Mouse (Mus musculus): ENCODE measurements around the gene Odf3. TPM values are rescaled to one million over a fixed set of nuclear protein-coding genes. Genes with fewer than 3 reads are reported as not detected.

Gene Odf3
- polyA plus RNA-seq, 1 experiment: 0.07 TPM

DNA sequence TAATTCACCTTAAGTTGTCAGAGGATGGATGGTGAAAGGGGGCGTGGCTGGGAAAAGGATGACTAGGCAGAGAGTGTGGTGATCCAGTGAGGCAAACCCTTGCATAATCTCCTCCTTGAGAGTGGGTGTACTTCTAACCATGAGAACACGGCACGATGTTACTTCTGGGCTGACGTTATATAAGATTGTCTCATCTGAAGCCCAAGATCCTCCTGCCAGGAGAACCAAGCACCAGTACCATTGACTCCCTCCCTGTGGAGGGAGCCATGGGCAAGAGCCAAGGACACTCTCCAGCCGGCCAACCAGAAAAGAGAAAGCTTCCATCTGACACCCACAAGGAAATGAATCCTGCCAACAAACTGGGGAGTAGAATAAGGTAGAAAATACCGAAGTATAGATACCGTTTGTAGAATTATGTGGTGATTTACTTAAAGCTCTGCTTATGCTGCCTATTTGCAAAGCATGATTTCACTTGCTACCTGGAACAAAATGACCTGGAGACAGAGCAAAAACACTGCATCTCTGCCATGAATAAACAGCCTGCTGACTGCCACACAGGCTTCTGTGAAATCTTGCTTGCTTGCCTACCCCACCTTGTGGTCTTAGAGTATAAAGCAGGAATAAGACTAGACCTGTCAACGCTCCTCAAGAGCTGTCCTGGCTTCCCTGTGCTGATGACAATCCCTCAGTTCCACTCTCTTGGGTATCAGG is 19.3 kb upstream of the Odf3 start:
- DNase-seq (ENCODE audit: low read depth): peak; percentile 74
- TF ChIP-seq CTCF (IDR thresholded peaks at IDR 0.05; ENCODE audit: borderline replicate concordance, extremely low read depth, insufficient read depth, insufficient read length): peak; percentile 57; the same call in 1 of the 2 replicates
- no peak for TF ChIP-seq POLR2A (IDR thresholded peaks at IDR 0.05; ENCODE audit: borderline replicate concordance, extremely low read depth, insufficient read depth, insufficient read length, poor library complexity, severe bottlenecking)

DNA sequence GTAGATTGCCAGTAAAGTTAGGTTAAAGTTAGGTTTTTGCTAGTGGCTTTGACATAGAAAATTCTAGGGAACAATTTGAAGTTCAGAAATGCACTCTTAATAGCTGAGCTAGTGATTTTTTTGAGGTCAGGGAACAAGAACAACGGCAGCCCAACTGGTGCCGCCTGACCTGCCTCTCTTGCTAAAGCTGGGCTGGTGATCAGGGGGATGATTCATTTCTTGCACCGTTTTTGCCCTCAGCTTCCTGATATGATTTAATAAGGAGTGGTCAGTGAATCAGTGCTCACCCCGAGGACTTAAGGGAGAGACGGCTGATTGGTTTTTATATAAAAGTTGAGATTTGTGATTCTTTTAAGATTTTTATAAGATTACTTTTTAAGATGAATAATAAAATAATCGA is 16.2 kb upstream of the Odf3 start:
- TF ChIP-seq POLR2A (IDR thresholded peaks at IDR 0.05; ENCODE audit: borderline replicate concordance, extremely low read depth, insufficient read depth, insufficient read length, poor library complexity, severe bottlenecking) (no peak), CTCF (IDR thresholded peaks at IDR 0.05; ENCODE audit: borderline replicate concordance, extremely low read depth, insufficient read depth, insufficient read length) (no peak)
- DNase-seq (ENCODE audit: low read depth): no peak

DNA sequence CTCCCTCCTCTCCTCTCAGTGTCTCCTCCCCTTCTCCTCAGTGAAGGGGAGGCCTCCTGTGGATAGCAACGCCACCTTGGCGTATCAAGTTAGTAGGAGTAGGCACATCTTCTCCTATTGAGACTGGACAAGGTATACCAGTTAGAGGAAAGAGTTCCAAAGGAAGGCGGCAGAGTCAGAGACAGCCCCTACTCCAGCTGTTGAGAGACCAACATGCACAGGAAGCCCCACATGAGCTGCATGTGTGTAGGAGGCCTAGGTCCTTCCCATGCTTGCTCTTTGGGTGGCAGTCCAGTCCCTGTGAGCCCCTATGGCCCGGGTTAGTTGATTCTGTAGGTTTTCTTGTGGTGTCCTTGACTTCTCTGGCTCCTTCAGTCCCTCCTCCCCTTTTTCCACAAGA is 14.3 kb upstream of the Odf3 start:
- no peak for TF ChIP-seq POLR2A (IDR thresholded peaks at IDR 0.05; ENCODE audit: borderline replicate concordance, extremely low read depth, insufficient read depth, insufficient read length, poor library complexity, severe bottlenecking)
- no peak for TF ChIP-seq CTCF (IDR thresholded peaks at IDR 0.05; ENCODE audit: borderline replicate concordance, extremely low read depth, insufficient read depth, insufficient read length)
- DNase-seq (ENCODE audit: low read depth): no peak

DNA sequence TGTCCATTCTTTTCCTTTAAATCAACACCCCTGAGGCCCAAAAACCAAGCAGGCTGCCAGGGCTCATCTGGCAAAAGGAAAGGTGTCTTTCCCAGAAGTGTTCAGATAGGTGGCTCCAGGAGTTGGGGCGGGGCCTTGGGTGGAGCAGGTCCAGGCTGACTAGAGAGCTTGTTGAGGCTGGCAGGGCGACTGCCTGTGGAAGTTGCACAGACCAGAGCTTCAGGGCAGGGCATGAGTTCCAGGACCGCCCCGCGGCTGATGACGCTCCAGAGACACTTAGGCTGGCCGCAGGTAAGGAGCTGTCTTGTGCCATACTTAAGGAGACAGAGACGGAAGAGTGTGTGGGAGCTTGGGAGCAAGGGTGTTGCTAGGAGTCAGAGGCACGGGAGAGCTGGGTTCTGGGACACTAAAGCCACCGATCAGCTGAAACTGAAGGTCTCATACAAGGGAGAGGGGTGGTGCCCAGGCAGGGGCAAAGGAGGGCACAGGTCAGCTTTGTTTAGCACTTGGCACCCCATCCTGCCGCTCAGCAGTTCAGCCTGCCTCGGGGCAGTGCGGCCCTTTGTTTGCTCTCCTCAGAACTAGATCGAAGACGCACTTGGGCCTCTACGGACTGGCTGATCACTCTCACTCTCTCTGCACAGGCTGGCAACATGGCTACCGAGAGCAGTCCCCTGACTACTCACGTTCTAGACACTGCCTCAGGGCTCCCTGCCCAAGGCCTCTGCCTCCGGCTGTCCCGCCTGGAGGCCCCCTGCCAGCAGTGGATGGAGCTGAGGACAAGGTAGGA is 12.4 kb upstream of the Odf3 start, which contains the start of gene Urah:
Gene Urah, plus strand, starts transcription at position 51 of the 790 bp plus-strand sequence.
- DNase-seq (ENCODE audit: low read depth): no peak
- TF ChIP-seq POLR2A (IDR thresholded peaks at IDR 0.05; ENCODE audit: borderline replicate concordance, extremely low read depth, insufficient read depth, insufficient read length, poor library complexity, severe bottlenecking) (no peak), CTCF (IDR thresholded peaks at IDR 0.05; ENCODE audit: borderline replicate concordance, extremely low read depth, insufficient read depth, insufficient read length) (no peak)

DNA sequence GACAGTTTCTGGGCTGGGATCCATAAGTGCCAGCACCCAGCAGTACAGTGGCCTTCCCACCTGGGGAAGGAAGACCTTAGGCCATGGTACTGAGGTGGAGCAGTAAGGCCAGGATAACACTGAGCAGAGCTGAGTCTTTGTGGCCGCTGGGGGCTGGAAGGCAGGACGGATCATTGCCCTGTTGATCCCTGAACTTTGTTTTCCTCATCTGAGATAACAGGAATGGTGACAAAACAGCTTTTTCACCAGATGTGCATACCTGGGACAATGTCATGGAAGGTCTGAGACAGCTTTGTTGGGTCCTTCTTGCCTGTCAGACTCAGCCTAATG is 11.9 kb upstream of the Odf3 start:
- TF ChIP-seq POLR2A (IDR thresholded peaks at IDR 0.05; ENCODE audit: borderline replicate concordance, extremely low read depth, insufficient read depth, insufficient read length, poor library complexity, severe bottlenecking) (no peak), CTCF (IDR thresholded peaks at IDR 0.05; ENCODE audit: borderline replicate concordance, extremely low read depth, insufficient read depth, insufficient read length) (no peak)
- no peak for DNase-seq (ENCODE audit: low read depth)

DNA sequence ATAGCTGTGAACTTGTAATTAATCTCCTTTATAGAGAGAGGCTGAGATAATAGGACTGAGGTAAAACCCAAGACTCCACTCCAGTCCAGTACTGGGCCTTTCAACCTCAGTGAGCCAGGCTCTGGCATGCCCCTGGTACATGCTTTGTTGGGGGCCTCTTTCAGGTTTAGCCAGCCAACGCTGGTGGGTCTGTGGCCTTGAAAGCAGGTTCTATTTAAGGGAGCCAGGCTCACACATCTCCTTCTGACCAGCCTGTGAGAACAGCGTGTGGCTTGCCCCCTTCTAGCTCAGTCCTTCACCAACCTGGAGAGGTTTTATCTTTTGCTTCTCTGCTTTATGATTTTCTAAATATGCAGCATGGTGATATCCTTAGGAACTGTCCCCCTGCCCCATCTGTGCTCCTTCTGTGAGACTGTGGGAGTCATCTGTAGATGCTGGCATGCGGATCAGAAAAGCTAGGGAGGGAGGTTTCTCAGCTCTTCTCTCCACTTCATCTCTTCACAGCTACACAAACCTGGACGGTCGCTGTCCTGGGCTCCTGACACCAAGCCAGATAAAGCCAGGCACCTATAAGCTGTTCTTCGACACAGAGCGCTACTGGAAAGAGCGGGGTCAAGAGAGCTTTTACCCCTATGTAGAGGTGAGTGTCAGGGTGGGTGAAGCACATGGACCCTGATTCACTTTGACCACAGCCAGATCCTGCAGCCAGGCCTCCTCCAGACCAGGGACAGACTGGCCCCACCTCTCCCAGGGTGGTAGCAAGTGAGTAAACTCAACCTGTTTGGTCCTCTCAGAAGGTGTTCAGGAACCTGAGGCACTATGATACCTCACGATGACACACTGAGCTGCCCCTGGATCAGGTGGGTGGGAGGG is 11.1 kb upstream of the Odf3 start:
- peak; percentile 9 for DNase-seq (ENCODE audit: low read depth)
- no peak for TF ChIP-seq CTCF (IDR thresholded peaks at IDR 0.05; ENCODE audit: borderline replicate concordance, extremely low read depth, insufficient read depth, insufficient read length)
- no peak for TF ChIP-seq POLR2A (IDR thresholded peaks at IDR 0.05; ENCODE audit: borderline replicate concordance, extremely low read depth, insufficient read depth, insufficient read length, poor library complexity, severe bottlenecking)

DNA sequence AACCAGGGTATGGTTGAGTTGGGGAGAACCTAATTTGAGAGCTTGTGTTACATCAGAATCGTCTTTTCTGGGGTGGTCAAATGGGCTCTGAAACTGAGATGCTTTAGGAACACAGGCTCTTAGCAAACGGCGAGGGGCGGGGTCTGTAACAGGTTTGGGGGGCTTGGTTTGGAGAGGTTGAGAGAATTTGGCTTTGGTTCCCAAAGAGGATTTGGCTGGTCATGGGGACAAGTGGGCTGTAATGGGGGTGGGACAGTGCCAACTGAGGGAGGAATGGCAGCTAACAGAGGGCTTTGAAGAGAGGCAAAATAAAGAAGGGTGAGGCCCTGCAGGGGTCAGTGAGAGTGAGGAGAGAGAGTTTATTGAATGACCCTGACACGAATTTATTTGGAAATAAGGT is 8.0 kb upstream of the Odf3 start:
- DNase-seq (ENCODE audit: low read depth): no peak
- TF ChIP-seq CTCF (IDR thresholded peaks at IDR 0.05; ENCODE audit: borderline replicate concordance, extremely low read depth, insufficient read depth, insufficient read length) (no peak), POLR2A (IDR thresholded peaks at IDR 0.05; ENCODE audit: borderline replicate concordance, extremely low read depth, insufficient read depth, insufficient read length, poor library complexity, severe bottlenecking) (no peak)

DNA sequence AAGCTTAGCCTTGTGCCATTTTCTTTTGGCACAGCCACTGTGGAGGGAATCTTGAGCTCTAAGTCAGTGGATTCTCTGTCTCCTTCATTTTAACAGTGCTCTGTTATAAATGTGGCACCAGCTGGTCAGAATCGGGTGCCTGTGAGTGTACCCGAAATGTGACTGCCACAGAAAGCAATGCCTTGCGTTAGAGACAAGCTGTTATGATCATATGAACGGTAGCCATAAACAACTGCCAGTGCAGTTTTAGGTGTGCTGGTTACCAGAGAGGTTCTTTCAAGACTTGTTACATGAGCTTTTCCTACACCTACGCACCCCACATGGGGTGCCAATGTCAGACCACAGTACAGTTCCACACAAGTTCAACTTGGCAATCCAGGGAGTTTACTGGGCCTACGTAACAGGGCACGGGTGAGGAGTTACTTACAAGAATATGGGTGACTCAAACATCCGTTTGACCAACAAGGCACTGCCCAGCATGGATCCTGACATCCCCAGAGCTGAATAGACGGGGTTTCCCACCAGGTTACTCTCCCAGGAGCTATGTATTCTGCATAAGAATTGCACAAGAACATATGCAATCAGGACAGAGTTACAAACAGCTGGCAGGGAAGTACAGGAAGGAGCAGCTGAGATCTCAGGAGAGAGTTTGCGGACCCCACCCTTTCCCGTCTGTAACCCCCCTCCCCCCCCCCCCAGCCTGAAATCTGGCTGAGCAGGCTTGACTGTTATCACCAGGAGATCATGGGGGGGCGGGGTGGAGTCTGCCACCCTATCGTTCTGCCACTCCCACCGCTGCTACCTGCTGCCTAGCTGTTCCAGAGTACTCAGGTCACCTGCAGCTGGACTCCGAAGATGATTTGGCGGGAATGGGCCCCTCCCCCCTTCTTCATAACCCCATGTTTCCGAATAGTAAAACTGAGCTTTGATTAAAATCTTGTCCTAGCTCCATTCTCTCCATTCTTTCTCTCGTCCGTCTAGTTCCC is 6.6 kb upstream of the Odf3 start:
- no peak for TF ChIP-seq CTCF (IDR thresholded peaks at IDR 0.05; ENCODE audit: borderline replicate concordance, extremely low read depth, insufficient read depth, insufficient read length)
- TF ChIP-seq POLR2A (IDR thresholded peaks at IDR 0.05; ENCODE audit: borderline replicate concordance, extremely low read depth, insufficient read depth, insufficient read length, poor library complexity, severe bottlenecking): no peak
- no peak for DNase-seq (ENCODE audit: low read depth)

DNA sequence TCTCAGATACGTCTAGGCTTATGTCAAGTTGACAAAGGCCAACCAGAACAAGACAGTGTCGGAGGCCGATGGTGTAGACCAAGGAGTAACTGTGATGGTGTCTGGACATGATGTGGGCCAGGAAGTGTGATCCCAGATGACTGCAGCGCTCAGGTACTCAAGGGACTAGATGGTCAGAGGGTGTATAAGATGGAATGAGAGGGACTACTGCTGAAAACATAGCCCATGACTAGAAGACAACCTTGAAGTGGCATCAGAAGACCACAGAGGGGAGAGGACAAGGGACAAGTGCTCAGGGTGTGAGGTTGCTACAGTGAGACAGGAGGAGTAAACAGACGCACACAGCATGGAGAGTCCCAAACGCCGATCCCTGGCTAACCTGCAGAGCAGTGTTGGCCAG is 3.8 kb upstream of the Odf3 start:
- no peak for DNase-seq (ENCODE audit: low read depth)
- TF ChIP-seq CTCF (IDR thresholded peaks at IDR 0.05; ENCODE audit: borderline replicate concordance, extremely low read depth, insufficient read depth, insufficient read length) (no peak), POLR2A (IDR thresholded peaks at IDR 0.05; ENCODE audit: borderline replicate concordance, extremely low read depth, insufficient read depth, insufficient read length, poor library complexity, severe bottlenecking) (no peak)

All from brain, embryonic 14.5 days (tissue).